Mouse (Mus musculus): ENCODE measurements at regions not wholly inside any gene's neighbourhood (a gene's known extent, or its start where the extent isn't known, plus 50 kb on each side); places are given as distances from the start of the nearest gene placed in this dataset.

GRCm38 (mm10) chr7:117757033-117757432 is 359.0 kb downstream of the Rps15a start:
- no peak overlapping the region for H3K4me3 ChIP-seq (ENCODE audit: low read depth, low read length)
- no peak for ATAC-seq (ENCODE audit: low read depth)

GRCm38 (mm10) chr7:117755830-117756229 is 360.2 kb downstream of the Rps15a start:
- WGBS (ENCODE audit: insufficient replicate concordance) = 66% methylated on average over 5 of the region's 5 CpGs

More at GRCm38 (mm10) chr7:117757033-117757432, 359.0 kb downstream of the Rps15a start:
- Histone ChIP-seq H3K9ac (ENCODE audit: low read depth, low read length) (no peak overlapping the region), H3K4me1 (ENCODE audit: control insufficient read depth, low read depth, low read length) (peaks cover 2% of the 10 kb centered on the region; the same call in 1 of the 2 replicates), H3K36me3 (ENCODE audit: control insufficient read depth, insufficient read depth) (no peaks in the 10 kb centered on the region), H3K4me2 (ENCODE audit: low read depth, low read length) (no peak overlapping the region), H3K27ac (ENCODE audit: low read length) (no peak overlapping the region), H3K9me3 (replicated peaks; ENCODE audit: control insufficient read depth, low read length) (no peaks in the 10 kb centered on the region), H3K27me3 (ENCODE audit: control insufficient read depth, insufficient read depth, low read depth, low read length) (no peaks in the 10 kb centered on the region)
- WGBS (ENCODE audit: insufficient replicate concordance) = 33% methylated on average over 4 of the region's 4 CpGs

GRCm38 (mm10) chr7:117753296-117753695 is 362.7 kb downstream of the Rps15a start:
- H3K27me3 ChIP-seq (ENCODE audit: control insufficient read depth, insufficient read depth, low read depth, low read length) = no peaks in the 10 kb centered on the region
- H3K27ac ChIP-seq (ENCODE audit: low read length) = no peak overlapping the region
- no peak overlapping the region for H3K4me2 ChIP-seq (ENCODE audit: low read depth, low read length)
- WGBS (ENCODE audit: insufficient replicate concordance) = 70% methylated on average over 5 of the region's 5 CpGs
- H3K4me1 ChIP-seq (ENCODE audit: control insufficient read depth, low read depth, low read length) = peaks cover 2% of the 10 kb centered on the region; the same call in 1 of the 2 replicates
- no peaks in the 10 kb centered on the region for H3K9me3 ChIP-seq (replicated peaks; ENCODE audit: control insufficient read depth, low read length)
- H3K36me3 ChIP-seq (ENCODE audit: control insufficient read depth, insufficient read depth) = no peaks in the 10 kb centered on the region
- no peak for ATAC-seq (ENCODE audit: low read depth)
- H3K4me3 ChIP-seq (ENCODE audit: low read depth, low read length) = no peak overlapping the region
- no peak overlapping the region for H3K9ac ChIP-seq (ENCODE audit: low read depth, low read length)

More at GRCm38 (mm10) chr7:117755830-117756229, 360.2 kb downstream of the Rps15a start:
- no peak overlapping the region for H3K9ac ChIP-seq (ENCODE audit: low read depth, low read length)
- H3K4me3 ChIP-seq (ENCODE audit: low read depth, low read length) = no peak overlapping the region
- H3K36me3 ChIP-seq (ENCODE audit: control insufficient read depth, insufficient read depth) = no peaks in the 10 kb centered on the region
- H3K4me1 ChIP-seq (ENCODE audit: control insufficient read depth, low read depth, low read length) = peaks cover 2% of the 10 kb centered on the region; the same call in 1 of the 2 replicates
- no peaks in the 10 kb centered on the region for H3K27me3 ChIP-seq (ENCODE audit: control insufficient read depth, insufficient read depth, low read depth, low read length)
- no peaks in the 10 kb centered on the region for H3K9me3 ChIP-seq (replicated peaks; ENCODE audit: control insufficient read depth, low read length)
- ATAC-seq (ENCODE audit: low read depth) = no peak
- no peak overlapping the region for H3K4me2 ChIP-seq (ENCODE audit: low read depth, low read length)
- no peak overlapping the region for H3K27ac ChIP-seq (ENCODE audit: low read length)

- ATAC-seq (ENCODE audit: low read depth) = peak; percentile 67
- no peaks in the 10 kb centered on the region for H3K27me3 ChIP-seq (ENCODE audit: control insufficient read depth, insufficient read depth, low read depth, low read length)
- H3K36me3 ChIP-seq (ENCODE audit: control insufficient read depth, insufficient read depth) = no peaks in the 10 kb centered on the region
- no peak overlapping the region for H3K4me2 ChIP-seq (ENCODE audit: low read depth, low read length)
- H3K4me3 ChIP-seq (ENCODE audit: low read depth, low read length) = no peak overlapping the region
- H3K27ac ChIP-seq (ENCODE audit: low read length) = no peak overlapping the region
- H3K4me1 ChIP-seq (ENCODE audit: control insufficient read depth, low read depth, low read length) = peaks cover 2% of the 10 kb centered on the region; the same call in 1 of the 2 replicates
- no peak overlapping the region for H3K9ac ChIP-seq (ENCODE audit: low read depth, low read length)
- WGBS (ENCODE audit: insufficient replicate concordance) = 25% methylated on average over 12 of the region's 12 CpGs
- no peaks in the 10 kb centered on the region for H3K9me3 ChIP-seq (replicated peaks; ENCODE audit: control insufficient read depth, low read length)
Measured at GRCm38 (mm10) chr7:117752302-117753185, 363.4 kb downstream of the Rps15a start.

GRCm38 (mm10) chr7:117747991-117748390 is 367.2 kb downstream of the Xylt1 start:
- no peaks in the 10 kb centered on the region for H3K9me3 ChIP-seq (replicated peaks; ENCODE audit: control insufficient read depth, low read length)
- H3K4me1 ChIP-seq (ENCODE audit: control insufficient read depth, low read depth, low read length) = no peaks in the 10 kb centered on the region; the same call in 1 of the 2 replicates
- no peak overlapping the region for H3K4me3 ChIP-seq (ENCODE audit: low read depth, low read length)
- ATAC-seq (ENCODE audit: low read depth) = no peak
- H3K9ac ChIP-seq (ENCODE audit: low read depth, low read length) = no peak overlapping the region
- no peak overlapping the region for H3K27ac ChIP-seq (ENCODE audit: low read length)
- no peaks in the 10 kb centered on the region for H3K36me3 ChIP-seq (ENCODE audit: control insufficient read depth, insufficient read depth)
- WGBS (ENCODE audit: insufficient replicate concordance) = 58% methylated on average over 4 of the region's 4 CpGs
- no peak overlapping the region for H3K4me2 ChIP-seq (ENCODE audit: low read depth, low read length)
- H3K27me3 ChIP-seq (ENCODE audit: control insufficient read depth, insufficient read depth, low read depth, low read length) = no peaks in the 10 kb centered on the region

- Histone ChIP-seq H3K36me3 (ENCODE audit: control insufficient read depth, insufficient read depth) (no peaks in the 10 kb centered on the region), H3K9ac (ENCODE audit: low read depth, low read length) (no peak overlapping the region), H3K27ac (ENCODE audit: low read length) (no peak overlapping the region), H3K9me3 (replicated peaks; ENCODE audit: control insufficient read depth, low read length) (no peaks in the 10 kb centered on the region), H3K4me1 (ENCODE audit: control insufficient read depth, low read depth, low read length) (no peaks in the 10 kb centered on the region), H3K4me3 (ENCODE audit: low read depth, low read length) (no peak overlapping the region), H3K4me2 (ENCODE audit: low read depth, low read length) (no peak overlapping the region), H3K27me3 (ENCODE audit: control insufficient read depth, insufficient read depth, low read depth, low read length) (no peaks in the 10 kb centered on the region)
- no peak for ATAC-seq (ENCODE audit: low read depth)
- 64% methylated on average over 4 of the region's 4 CpGs for WGBS (ENCODE audit: insufficient replicate concordance)
Measured at GRCm38 (mm10) chr7:117746393-117746792, 365.6 kb downstream of the Xylt1 start.

- Histone ChIP-seq H3K9ac (ENCODE audit: low read depth, low read length) (no peak overlapping the region), H3K27me3 (ENCODE audit: control insufficient read depth, insufficient read depth, low read depth, low read length) (no peaks in the 10 kb centered on the region; the same call in 1 of the 2 replicates), H3K4me2 (ENCODE audit: low read depth, low read length) (no peak overlapping the region), H3K27ac (ENCODE audit: low read length) (no peak overlapping the region), H3K36me3 (ENCODE audit: control insufficient read depth, insufficient read depth) (no peaks in the 10 kb centered on the region), H3K9me3 (replicated peaks; ENCODE audit: control insufficient read depth, low read length) (no peaks in the 10 kb centered on the region), H3K4me1 (ENCODE audit: control insufficient read depth, low read depth, low read length) (no peaks in the 10 kb centered on the region), H3K4me3 (ENCODE audit: low read depth, low read length) (no peak overlapping the region)
- WGBS (ENCODE audit: insufficient replicate concordance) = 36% methylated on average over 6 of the region's 6 CpGs
- no peak for ATAC-seq (ENCODE audit: low read depth)
Measured at GRCm38 (mm10) chr7:117739706-117740105, 358.9 kb downstream of the Xylt1 start.

- no peak overlapping the region for H3K27ac ChIP-seq (ENCODE audit: low read length)
- H3K9ac ChIP-seq (ENCODE audit: low read depth, low read length) = no peak overlapping the region
- no peak overlapping the region for H3K4me2 ChIP-seq (ENCODE audit: low read depth, low read length)
- H3K4me3 ChIP-seq (ENCODE audit: low read depth, low read length) = no peak overlapping the region
- no peaks in the 10 kb centered on the region for H3K4me1 ChIP-seq (ENCODE audit: control insufficient read depth, low read depth, low read length)
- WGBS (ENCODE audit: insufficient replicate concordance) = 65% methylated on average over 3 of the region's 3 CpGs
- H3K27me3 ChIP-seq (ENCODE audit: control insufficient read depth, insufficient read depth, low read depth, low read length) = no peaks in the 10 kb centered on the region; the same call in 1 of the 2 replicates
- ATAC-seq (ENCODE audit: low read depth) = no peak
- H3K36me3 ChIP-seq (ENCODE audit: control insufficient read depth, insufficient read depth) = no peaks in the 10 kb centered on the region
- no peaks in the 10 kb centered on the region for H3K9me3 ChIP-seq (replicated peaks; ENCODE audit: control insufficient read depth, low read length)
Measured at GRCm38 (mm10) chr7:117735699-117736020, 354.9 kb downstream of the Xylt1 start.

GRCm38 (mm10) chr7:117734994-117735698 is 354.4 kb downstream of the Xylt1 start:
- WGBS (ENCODE audit: insufficient replicate concordance) = 71% methylated on average over 7 of the region's 7 CpGs

More at GRCm38 (mm10) chr7:117734994-117735698, 354.4 kb downstream of the Xylt1 start:
- no peak overlapping the region for H3K27ac ChIP-seq (ENCODE audit: low read length)
- no peak overlapping the region for H3K4me2 ChIP-seq (ENCODE audit: low read depth, low read length)
- H3K4me3 ChIP-seq (ENCODE audit: low read depth, low read length) = no peak overlapping the region
- no peaks in the 10 kb centered on the region for H3K4me1 ChIP-seq (ENCODE audit: control insufficient read depth, low read depth, low read length)
- no peak for ATAC-seq (ENCODE audit: low read depth)
- H3K9ac ChIP-seq (ENCODE audit: low read depth, low read length) = no peak overlapping the region
- H3K27me3 ChIP-seq (ENCODE audit: control insufficient read depth, insufficient read depth, low read depth, low read length) = no peaks in the 10 kb centered on the region; the same call in 1 of the 2 replicates
- no peaks in the 10 kb centered on the region for H3K9me3 ChIP-seq (replicated peaks; ENCODE audit: control insufficient read depth, low read length)
- H3K36me3 ChIP-seq (ENCODE audit: control insufficient read depth, insufficient read depth) = no peaks in the 10 kb centered on the region

All from liver, embryonic 16.5 days (tissue).